Mouse (Mus musculus): Measurements from ENCODE around the gene Xrra1. TPM values are rescaled to one million over a fixed set of nuclear protein-coding genes. Genes with fewer than 3 reads are reported as not detected.

Gene Xrra1
- total RNA-seq, 2 experiments from 2014 or later: not detected

Other genes with a start within 250 kb of the Xrra1 start
- 1 to 10 TPM; 3.0 to 3.9 TPM for gene Tpbgl, start 232.0 kb upstream of the Xrra1 start, total RNA-seq (2021)
- gene Slco2b1, start 147.8 kb upstream of the Xrra1 start, total RNA-seq (2021): 1 to 10 TPM; 7.2 to 8.1 TPM
- gene Olfr520, start 128.8 kb upstream of the Xrra1 start, total RNA-seq (2021): not detected
- not detected for gene Olfr521, start 95.6 kb upstream of the Xrra1 start, total RNA-seq (2021)
- 1 to 10 TPM; 4.1 to 4.2 TPM for gene Neu3, start 30.7 kb upstream of the Xrra1 start, total RNA-seq (2021)
- gene Spcs2, start 4.3 kb downstream of the Xrra1 start, total RNA-seq (2021): 10 to 100 TPM; 46.3 to 47.2 TPM
- 10 to 100 TPM in 1 of 2 experiments, 1 to 10 TPM in 1; 9.8 to 10.2 TPM for gene Rnf169, start 121.3 kb downstream of the Xrra1 start, total RNA-seq (2021)
- gene Chrdl2, start 147.1 kb downstream of the Xrra1 start, total RNA-seq (2021): under 1 TPM in 1 of 2 experiments, not detected in 1; 0.36 TPM

All from heart, postnatal 25 days (tissue).